Mouse (Mus musculus): ENCODE measurements around the gene Zfp36l1. TPM values are rescaled to one million over a fixed set of nuclear protein-coding genes. Genes with fewer than 3 reads are reported as not detected.

The Zfp36l1 gene
- total and polyA plus RNA-seq, 2 experiments from 2014 or later: 47.4 to 48.5 TPM

DNA sequence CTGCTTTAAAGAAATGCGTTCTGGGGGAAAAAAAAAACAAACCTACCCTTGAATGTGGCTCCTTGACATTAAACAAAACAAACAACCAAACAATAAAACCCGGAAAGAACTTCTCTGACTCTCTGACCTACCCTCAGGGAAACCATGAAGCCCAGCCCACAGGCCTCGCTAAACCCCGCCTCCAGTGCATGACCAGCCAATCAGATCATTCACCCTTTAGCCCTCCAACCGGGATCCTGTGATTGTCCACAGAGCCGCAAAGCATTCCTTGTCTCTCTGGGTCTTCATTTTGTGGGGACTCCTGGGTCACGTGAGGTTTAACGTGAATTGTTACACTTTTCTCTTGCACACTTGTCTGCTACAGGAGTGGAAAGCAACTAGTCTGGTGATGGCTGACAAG, 37.8 kb upstream of the Zfp36l1 start:
- ATAC-seq (ENCODE audit: low FRiP score) (no peak), DNase-seq (ENCODE audit: low spot score) (no peak)
- no peaks in the 10 kb centered on the region for H3K27me3 ChIP-seq (ENCODE audit: insufficient read depth, low read length)
- H3K4me3 ChIP-seq (ENCODE audit: low read depth, low read length): no peak overlapping the region
- H3K4me1 ChIP-seq (ENCODE audit: insufficient read depth, low read length): no peaks in the 10 kb centered on the region
- no peak for TF ChIP-seq CTCF (IDR thresholded peaks at IDR 0.05)
- WGBS: 30% methylated on average over 8 of the region's 8 CpGs
- no peak overlapping the region for H3K27ac ChIP-seq (ENCODE audit: low read depth, low read length)
- H3K9ac ChIP-seq (replicated peaks; ENCODE audit: low read length, poor library complexity, severe bottlenecking): no peak overlapping the region
- H3K36me3 ChIP-seq (ENCODE audit: insufficient read depth, low read length): no peaks in the 10 kb centered on the region
- no peak overlapping the region for H3K4me2 ChIP-seq (ENCODE audit: low read depth, low read length, poor library complexity, severe bottlenecking)
- no peaks in the 10 kb centered on the region for H3K9me3 ChIP-seq (ENCODE audit: low read length)

DNA sequence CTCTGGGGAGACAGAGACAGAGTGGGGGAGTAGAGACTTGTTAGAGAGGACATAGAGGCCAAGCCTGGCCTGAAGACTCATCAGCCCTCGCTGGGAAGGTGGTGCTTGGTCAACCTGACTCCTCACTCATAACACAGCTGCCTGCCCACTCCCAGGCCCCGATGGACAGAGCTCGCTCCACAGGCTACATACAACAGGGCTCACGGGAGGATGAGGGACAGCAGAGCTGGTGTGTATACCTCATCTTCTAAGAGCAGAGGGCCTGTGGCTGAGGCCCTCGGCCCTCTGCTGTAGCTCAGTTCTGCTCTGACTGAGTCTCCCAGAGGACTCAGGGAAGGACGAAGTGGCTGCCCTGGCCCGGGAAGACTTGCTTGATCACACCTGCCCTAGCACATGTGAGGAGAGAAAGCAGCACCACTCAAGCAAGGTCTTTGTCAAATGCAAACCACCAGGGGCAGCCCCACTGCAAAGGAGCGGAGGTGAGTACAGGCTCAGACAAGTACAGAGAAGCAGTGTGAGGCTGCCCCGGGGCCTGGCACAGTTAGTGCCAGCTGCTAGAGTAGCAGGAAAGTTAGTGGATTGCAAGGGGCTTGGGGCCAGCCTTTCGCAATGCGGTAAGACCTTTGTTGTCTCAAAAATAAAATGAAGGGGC, 34.9 kb upstream of the Zfp36l1 start:
- Histone ChIP-seq H3K27me3 (ENCODE audit: insufficient read depth, low read length) (no peaks in the 10 kb centered on the region), H3K9me3 (ENCODE audit: low read length) (no peaks in the 10 kb centered on the region), H3K27ac (ENCODE audit: low read depth, low read length) (no peak overlapping the region), H3K36me3 (ENCODE audit: insufficient read depth, low read length) (no peaks in the 10 kb centered on the region), H3K4me2 (ENCODE audit: low read depth, low read length, poor library complexity, severe bottlenecking) (no peak overlapping the region), H3K9ac (replicated peaks; ENCODE audit: low read length, poor library complexity, severe bottlenecking) (no peak overlapping the region), H3K4me3 (ENCODE audit: low read depth, low read length) (no peak overlapping the region), H3K4me1 (ENCODE audit: insufficient read depth, low read length) (no peaks in the 10 kb centered on the region)
- DNase-seq (ENCODE audit: low spot score) (no peak), ATAC-seq (ENCODE audit: low FRiP score) (no peak)
- WGBS: 86% methylated on average over 11 of the region's 11 CpGs
- TF ChIP-seq CTCF (IDR thresholded peaks at IDR 0.05): no peak

DNA sequence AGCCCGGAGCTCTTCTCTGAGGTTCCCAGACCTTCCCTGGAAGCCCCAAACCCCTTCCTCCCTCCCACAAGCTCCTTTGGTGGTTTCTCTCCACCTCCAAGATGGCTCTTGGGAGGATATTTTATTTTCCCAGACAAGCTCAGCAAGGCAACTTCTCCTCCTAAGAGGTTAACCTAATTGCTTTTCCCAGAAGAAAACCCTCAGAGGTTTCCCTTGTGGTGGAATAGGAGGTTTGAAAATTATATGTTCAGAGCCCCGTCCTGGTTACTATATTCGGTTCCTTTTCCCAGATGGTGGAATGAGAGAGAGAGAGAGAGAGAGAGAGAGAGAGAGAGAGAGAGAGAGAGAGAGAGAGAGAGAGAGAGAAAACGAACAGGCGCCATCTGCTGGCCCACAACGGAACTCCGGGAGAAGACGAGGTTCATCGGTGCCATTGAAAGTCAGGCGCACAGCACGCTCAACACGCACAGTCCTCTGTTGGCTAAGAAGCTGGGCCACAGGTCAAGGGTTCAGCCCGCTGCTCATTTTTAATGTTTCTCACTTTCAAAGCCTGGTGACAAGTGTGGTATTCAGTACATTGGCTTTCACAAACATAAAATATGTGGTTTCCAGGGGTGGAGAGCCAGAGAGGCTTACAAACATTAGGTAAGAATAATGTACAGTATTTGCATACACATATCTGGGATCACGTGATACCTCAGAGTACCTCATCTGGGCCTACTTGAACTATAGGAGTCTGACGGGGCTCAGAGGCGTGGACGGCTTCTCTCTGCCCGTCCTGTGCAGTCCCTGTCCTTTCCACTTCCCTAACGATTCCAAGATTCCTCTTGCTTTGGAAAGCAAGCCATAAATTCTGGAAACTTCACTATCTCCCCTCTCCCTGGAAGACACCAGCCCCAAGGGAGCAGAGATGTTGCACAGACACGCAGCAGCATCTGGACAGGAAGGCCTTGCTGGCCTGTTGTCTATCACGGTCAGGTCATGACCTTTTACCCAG, 33.7 kb upstream of the Zfp36l1 start:
- no peak overlapping the region for H3K9ac ChIP-seq (replicated peaks; ENCODE audit: low read length, poor library complexity, severe bottlenecking)
- no peak overlapping the region for H3K4me2 ChIP-seq (ENCODE audit: low read depth, low read length, poor library complexity, severe bottlenecking)
- peak; percentile 87 for TF ChIP-seq CTCF (IDR thresholded peaks at IDR 0.05)
- ATAC-seq (ENCODE audit: low FRiP score) (no peak), DNase-seq (ENCODE audit: low spot score) (peak; percentile 83)
- H3K9me3 ChIP-seq (ENCODE audit: low read length): no peaks in the 10 kb centered on the region
- no peak overlapping the region for H3K27ac ChIP-seq (ENCODE audit: low read depth, low read length)
- no peak overlapping the region for H3K4me3 ChIP-seq (ENCODE audit: low read depth, low read length)
- WGBS: 49% methylated on average over 21 of the region's 21 CpGs
- no peaks in the 10 kb centered on the region for H3K27me3 ChIP-seq (ENCODE audit: insufficient read depth, low read length)
- H3K4me1 ChIP-seq (ENCODE audit: insufficient read depth, low read length): no peaks in the 10 kb centered on the region
- no peaks in the 10 kb centered on the region for H3K36me3 ChIP-seq (ENCODE audit: insufficient read depth, low read length)

DNA sequence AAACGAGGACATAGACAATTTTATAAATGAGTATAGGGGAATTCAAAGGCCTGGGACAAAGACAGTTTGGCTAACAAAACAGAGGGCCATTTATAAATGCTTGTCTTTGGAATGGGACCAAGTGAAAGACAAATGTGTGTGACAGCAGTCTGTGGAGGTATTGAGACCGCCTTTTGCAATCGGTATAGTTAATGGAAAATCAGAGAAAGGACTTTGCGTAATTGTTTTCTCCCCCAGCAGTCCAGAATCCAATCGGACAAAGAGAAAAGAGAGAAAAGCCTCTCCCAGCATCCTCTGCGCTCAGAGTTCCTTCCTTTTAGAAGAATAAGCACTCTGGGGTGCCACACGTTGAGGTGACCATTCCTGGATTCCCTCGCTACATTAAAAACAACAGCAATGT, 32.6 kb upstream of the Zfp36l1 start:
- no peak for DNase-seq (ENCODE audit: low spot score)
- no peak overlapping the region for H3K9ac ChIP-seq (replicated peaks; ENCODE audit: low read length, poor library complexity, severe bottlenecking)
- no peak overlapping the region for H3K4me3 ChIP-seq (ENCODE audit: low read depth, low read length)
- no peak overlapping the region for H3K27ac ChIP-seq (ENCODE audit: low read depth, low read length)
- TF ChIP-seq CTCF (IDR thresholded peaks at IDR 0.05): no peak
- no peaks in the 10 kb centered on the region for H3K36me3 ChIP-seq (ENCODE audit: insufficient read depth, low read length)
- H3K4me1 ChIP-seq (ENCODE audit: insufficient read depth, low read length): no peaks in the 10 kb centered on the region
- ATAC-seq (ENCODE audit: low FRiP score): no peak
- H3K9me3 ChIP-seq (ENCODE audit: low read length): no peaks in the 10 kb centered on the region
- H3K27me3 ChIP-seq (ENCODE audit: insufficient read depth, low read length): no peaks in the 10 kb centered on the region
- 47% methylated on average over 8 of the region's 8 CpGs for WGBS
- no peak overlapping the region for H3K4me2 ChIP-seq (ENCODE audit: low read depth, low read length, poor library complexity, severe bottlenecking)

DNA sequence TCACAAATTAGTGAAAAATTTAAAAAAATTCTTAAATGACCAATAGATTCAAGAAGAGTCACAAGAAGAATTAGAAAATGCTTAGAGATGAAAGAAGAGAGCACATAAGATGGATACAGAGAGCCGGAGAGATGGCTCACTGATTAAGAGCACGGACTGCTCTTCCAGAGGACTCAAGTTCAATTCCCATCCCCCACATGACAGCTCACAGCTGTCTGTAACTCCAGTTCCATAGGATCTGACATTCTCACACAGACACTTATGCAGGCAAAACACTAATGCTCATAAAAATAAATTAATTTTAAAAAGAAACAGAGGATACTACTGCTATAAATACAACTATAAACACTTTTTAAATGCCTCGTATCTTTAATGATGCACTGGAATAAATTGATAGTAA, 32.0 kb upstream of the Zfp36l1 start:
- Histone ChIP-seq H3K36me3 (ENCODE audit: insufficient read depth, low read length) (no peaks in the 10 kb centered on the region), H3K4me1 (ENCODE audit: insufficient read depth, low read length) (no peaks in the 10 kb centered on the region), H3K4me2 (ENCODE audit: low read depth, low read length, poor library complexity, severe bottlenecking) (no peak overlapping the region), H3K9me3 (ENCODE audit: low read length) (no peaks in the 10 kb centered on the region), H3K27me3 (ENCODE audit: insufficient read depth, low read length) (no peaks in the 10 kb centered on the region), H3K27ac (ENCODE audit: low read depth, low read length) (no peak overlapping the region), H3K9ac (replicated peaks; ENCODE audit: low read length, poor library complexity, severe bottlenecking) (no peak overlapping the region), H3K4me3 (ENCODE audit: low read depth, low read length) (no peak overlapping the region)
- no peak for ATAC-seq (ENCODE audit: low FRiP score)
- TF ChIP-seq CTCF (IDR thresholded peaks at IDR 0.05): no peak
- DNase-seq (ENCODE audit: low spot score): no peak
- 76% methylated on average over 3 of the region's 3 CpGs for WGBS

DNA sequence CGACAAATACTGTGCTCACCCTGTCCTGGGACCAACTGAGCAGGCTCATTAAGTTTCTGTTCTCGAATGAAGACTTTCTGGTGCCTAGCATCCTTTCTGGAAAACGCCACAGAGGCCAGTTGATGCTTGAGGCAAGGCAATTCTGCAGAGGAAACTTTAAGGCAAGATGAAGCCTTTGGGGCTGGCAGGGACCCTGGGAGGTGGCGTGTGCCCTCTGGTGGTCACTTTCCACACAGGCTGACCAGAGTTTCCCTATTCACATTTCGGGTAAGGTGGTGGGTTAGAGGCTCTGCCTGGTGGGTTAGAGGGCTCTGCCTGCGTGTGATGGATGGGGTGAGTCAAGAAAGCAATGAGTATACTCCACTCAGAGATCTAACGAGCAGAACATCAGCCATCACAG, 28.7 kb upstream of the Zfp36l1 start:
- peak; percentile 93 for TF ChIP-seq CTCF (IDR thresholded peaks at IDR 0.05)
- H3K4me2 ChIP-seq (ENCODE audit: low read depth, low read length, poor library complexity, severe bottlenecking): no peak overlapping the region
- no peak overlapping the region for H3K4me3 ChIP-seq (ENCODE audit: low read depth, low read length)
- no peak overlapping the region for H3K27ac ChIP-seq (ENCODE audit: low read depth, low read length)
- ATAC-seq (ENCODE audit: low FRiP score) (no peak), DNase-seq (ENCODE audit: low spot score) (peak; percentile 71)
- no peaks in the 10 kb centered on the region for H3K9me3 ChIP-seq (ENCODE audit: low read length)
- H3K4me1 ChIP-seq (ENCODE audit: insufficient read depth, low read length): no peaks in the 10 kb centered on the region
- 0 out of 2 replicates have a peak, but pooled peaks cover 3% of the 10 kb centered on the region for H3K27me3 ChIP-seq (ENCODE audit: insufficient read depth, low read length)
- H3K9ac ChIP-seq (replicated peaks; ENCODE audit: low read length, poor library complexity, severe bottlenecking): no peak overlapping the region
- 19% methylated on average over 7 of the region's 7 CpGs for WGBS
- no peaks in the 10 kb centered on the region for H3K36me3 ChIP-seq (ENCODE audit: insufficient read depth, low read length)
